Mouse (Mus musculus) myocyte (in vitro differentiated cells): ENCODE measurements around the gene Cltb. TPM values are rescaled to one million over a fixed set of nuclear protein-coding genes. Genes with fewer than 3 reads are reported as not detected.

Experiments used
- H3K27me3 ChIP-seq: one replicate; pipeline ENCODE4 v1.6.1; 2011; ENCODE audit not compliant: control insufficient read depth, insufficient read depth, insufficient read length
- H3K36me3 ChIP-seq: one replicate; pipeline ENCODE4 v1.6.1; 2011; ENCODE audit not compliant: control insufficient read depth, insufficient read depth
- H3K4me2 ChIP-seq: one replicate; pipeline ENCODE4 v1.6.1; 2011; ENCODE audit warnings: low read depth, control low read depth
- H3K4me3 ChIP-seq: one replicate; pipeline ENCODE4 v1.5.1; 2011; ENCODE audit warnings: mild to moderate bottlenecking, control low read depth, moderate library complexity
- H3K79me2 ChIP-seq: one replicate; pipeline ENCODE4 v1.6.1; 2011; ENCODE audit not compliant: control insufficient read depth, insufficient read depth
- H3ac ChIP-seq: one replicate; pipeline ENCODE4 v1.6.1; 2011; ENCODE audit not compliant: control insufficient read depth, insufficient read length
- CEBPB ChIP-seq: IDR thresholded peaks from 2 replicates; pipeline ENCODE4 v1.6.1; 2011; ENCODE audit warnings: mild to moderate bottlenecking, moderate library complexity; ENCODE audit not compliant: poor library complexity, insufficient read depth, severe bottlenecking
- E2F4 ChIP-seq: IDR thresholded peaks from one replicate; pipeline ENCODE4 v1.6.1; 2011; ENCODE audit warnings: mild to moderate bottlenecking, control low read depth, moderate library complexity; ENCODE audit not compliant: insufficient read depth
- MAX ChIP-seq: IDR thresholded peaks from one replicate; pipeline ENCODE4 v1.6.1; 2011; ENCODE audit warnings: low read depth, mild to moderate bottlenecking, control low read depth
- MYOD1 ChIP-seq, 3 experiments: IDR thresholded peaks; one replicate each; pipeline ENCODE4 v1.6.1; 2011; ENCODE audit warnings: control low read depth in 2 of 3, low read depth in 2 of 3, mild to moderate bottlenecking in 2 of 3, moderate library complexity in 1 of 3; ENCODE audit not compliant: insufficient read length in 2 of 3, control insufficient read depth in 1 of 3
- MYOG ChIP-seq, 3 experiments: IDR thresholded peaks; one replicate each; pipeline ENCODE4 v1.6.1; 2011; ENCODE audit warnings: control low read depth in 2 of 3, low read depth in 2 of 3, mild to moderate bottlenecking in 2 of 3; ENCODE audit not compliant: insufficient read length in 2 of 3, control insufficient read depth in 1 of 3, insufficient read depth in 1 of 3
- POLR2A ChIP-seq: IDR thresholded peaks from one replicate; pipeline ENCODE4 v1.6.1; 2011; ENCODE audit warnings: low read depth, mild to moderate bottlenecking, control low read depth, moderate library complexity; ENCODE audit not compliant: insufficient read length
- POLR2AphosphoS2 ChIP-seq: IDR thresholded peaks from one replicate; pipeline ENCODE4 v1.6.1; 2011; ENCODE audit warnings: low read depth, control low read depth; ENCODE audit not compliant: insufficient read length
- REST ChIP-seq: IDR thresholded peaks from one replicate; pipeline ENCODE4 v1.6.1; 2011; ENCODE audit warnings: mild to moderate bottlenecking, control low read depth, moderate library complexity; ENCODE audit not compliant: insufficient read depth, insufficient read length
- SRF ChIP-seq: IDR thresholded peaks from one replicate; pipeline ENCODE4 v1.6.1; 2011; ENCODE audit warnings: low read depth; ENCODE audit not compliant: control insufficient read depth, insufficient read length
- TCF12 ChIP-seq: IDR thresholded peaks from one replicate; pipeline ENCODE4 v1.6.1; 2011; ENCODE audit warnings: mild to moderate bottlenecking, control low read depth; ENCODE audit not compliant: poor library complexity, insufficient read depth, severe bottlenecking
- TCF3 ChIP-seq: IDR thresholded peaks from one replicate; pipeline ENCODE4 v1.6.1; 2011; ENCODE audit warnings: low read depth, control low read depth; ENCODE audit not compliant: insufficient read length
- USF1 ChIP-seq: IDR thresholded peaks from one replicate; pipeline ENCODE4 v1.6.1; 2011; ENCODE audit warnings: low read depth, mild to moderate bottlenecking, control low read depth, moderate library complexity
- polyA plus RNA-seq: library from polyadenylated mRNA; unstranded; fragments of >200 nt; fragmentation: generic; extraction: Trizol; gene quantifications from one replicate; pipeline ENCODE4 v1.2.1, GENCODE M21; 2012; ENCODE audit warnings: missing spikeins

Gene Cltb
- polyA plus RNA-seq, 1 experiment: 43.0 TPM

DNA sequence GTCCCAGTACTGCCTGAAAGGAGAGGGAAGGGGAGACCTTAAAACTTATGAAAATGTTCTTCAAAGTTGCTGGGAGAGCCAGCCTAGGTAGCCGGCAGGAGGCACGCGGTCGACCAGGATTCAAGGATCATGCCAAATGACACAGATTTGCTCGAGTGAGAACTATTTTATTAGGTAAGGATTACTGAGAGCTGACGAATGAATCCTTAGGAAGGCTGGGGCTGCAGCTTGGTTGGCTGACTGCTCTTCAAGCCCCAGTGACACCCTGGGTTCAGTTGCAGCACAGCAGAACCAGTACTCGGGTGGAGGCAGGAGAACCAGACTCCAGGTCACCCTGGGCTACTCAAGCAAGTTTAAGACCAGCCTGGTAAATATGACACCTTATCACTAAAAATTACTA lies 63.1 kb downstream of the Cltb start:
- no peak overlapping the region for H3ac ChIP-seq
- peaks cover 29% of the 10 kb centered on the region for H3K36me3 ChIP-seq
- TF ChIP-seq MYOD1 (IDR thresholded peaks at IDR 0.05; ENCODE audit: control insufficient read depth in 1 of 3, insufficient read length in 2 of 3, low read depth in 2 of 3): no peak
- no peak for TF ChIP-seq TCF3
- no peak for TF ChIP-seq CEBPB
- no peak for TF ChIP-seq USF1
- no peak for TF ChIP-seq TCF12
- TF ChIP-seq MYOG (IDR thresholded peaks at IDR 0.05; ENCODE audit: control insufficient read depth in 1 of 3, insufficient read depth in 1 of 3, insufficient read length in 2 of 3, low read depth in 2 of 3): no peak
- TF ChIP-seq E2F4: no peak
- TF ChIP-seq POLR2AphosphoS2: no peak
- TF ChIP-seq SRF: no peak
- TF ChIP-seq POLR2A: no peak
- TF ChIP-seq REST: no peak
- TF ChIP-seq MAX: no peak
- no peaks in the 10 kb centered on the region for H3K79me2 ChIP-seq
- no peak overlapping the region for H3K4me3 ChIP-seq
- no peak overlapping the region for H3K4me2 ChIP-seq
- no peaks in the 10 kb centered on the region for H3K27me3 ChIP-seq

Other genes with a start within 250 kb of the Cltb start
- 5.2 TPM for gene Cplx2, start 240.0 kb downstream of the Cltb start, polyA plus RNA-seq
- 40.6 TPM for gene Thoc3, start 142.5 kb downstream of the Cltb start, polyA plus RNA-seq
- gene Simc1, start 107.6 kb downstream of the Cltb start, polyA plus RNA-seq: 3.8 TPM
- 117 TPM for gene 4833439L19Rik, start 45.9 kb downstream of the Cltb start, polyA plus RNA-seq
- 15.3 TPM for gene Arl10, start 36.3 kb downstream of the Cltb start, polyA plus RNA-seq
- gene Nop16, start 21.3 kb downstream of the Cltb start, polyA plus RNA-seq: 51.1 TPM
- gene Higd2a, start 21.1 kb downstream of the Cltb start, polyA plus RNA-seq: 234 TPM
- 30.3 TPM for gene Faf2, start 10.4 kb upstream of the Cltb start, polyA plus RNA-seq
- gene Rnf44, start 82.6 kb upstream of the Cltb start, polyA plus RNA-seq: 43.7 TPM
- not detected for gene Cdhr2, start 90.1 kb upstream of the Cltb start, polyA plus RNA-seq
- 0.11 TPM for gene Gprin1, start 138.5 kb upstream of the Cltb start, polyA plus RNA-seq
- gene Sncb, start 155.3 kb upstream of the Cltb start, polyA plus RNA-seq: not detected
- not detected for gene Eif4e1b, start 172.7 kb upstream of the Cltb start, polyA plus RNA-seq
- gene Tspan17, start 178.0 kb upstream of the Cltb start, polyA plus RNA-seq: 65.3 TPM